Mouse (Mus musculus) gastrocnemius, adult 2 months (tissue): ENCODE data around the gene Tubb5. TPM values are rescaled to one million over a fixed set of nuclear protein-coding genes. Genes with fewer than 3 reads are reported as not detected.

Experiments used
- DNase-seq: peaks from one replicate; pipeline ENCODE4 v3.0.0; 2022
- H3K27ac ChIP-seq: fragments of 200-600 bp; 2 replicates; pipeline ENCODE4 v1.8.1; 2022; ENCODE audit warnings: mild to moderate bottlenecking
- H3K4me3 ChIP-seq: fragments of 200-600 bp; 2 replicates; pipeline ENCODE4 v1.8.1; 2022; ENCODE audit warnings: mild to moderate bottlenecking, moderate library complexity
- CTCF ChIP-seq: fragments of 200-600 bp; IDR thresholded peaks from 2 replicates; pipeline ENCODE4 v1.8.1; 2022; ENCODE audit warnings: antibody characterized with exemption, mild to moderate bottlenecking, moderate library complexity
- intact Hi-C: fragments of 180-260 bp; cut with DNase I; formaldehyde crosslinking; loops from one replicate; pipeline ENCODE4 v1.15.1; 2025
- total RNA-seq, 2 experiments: library from RNA; stranded (reverse); gene quantifications; 2 replicates each; pipeline ENCODE4 v1.2.3; 2021

Tubb5 gene
- total RNA-seq, 2 experiments from 2014 or later: 29.7 to 40.0 TPM

DNA sequence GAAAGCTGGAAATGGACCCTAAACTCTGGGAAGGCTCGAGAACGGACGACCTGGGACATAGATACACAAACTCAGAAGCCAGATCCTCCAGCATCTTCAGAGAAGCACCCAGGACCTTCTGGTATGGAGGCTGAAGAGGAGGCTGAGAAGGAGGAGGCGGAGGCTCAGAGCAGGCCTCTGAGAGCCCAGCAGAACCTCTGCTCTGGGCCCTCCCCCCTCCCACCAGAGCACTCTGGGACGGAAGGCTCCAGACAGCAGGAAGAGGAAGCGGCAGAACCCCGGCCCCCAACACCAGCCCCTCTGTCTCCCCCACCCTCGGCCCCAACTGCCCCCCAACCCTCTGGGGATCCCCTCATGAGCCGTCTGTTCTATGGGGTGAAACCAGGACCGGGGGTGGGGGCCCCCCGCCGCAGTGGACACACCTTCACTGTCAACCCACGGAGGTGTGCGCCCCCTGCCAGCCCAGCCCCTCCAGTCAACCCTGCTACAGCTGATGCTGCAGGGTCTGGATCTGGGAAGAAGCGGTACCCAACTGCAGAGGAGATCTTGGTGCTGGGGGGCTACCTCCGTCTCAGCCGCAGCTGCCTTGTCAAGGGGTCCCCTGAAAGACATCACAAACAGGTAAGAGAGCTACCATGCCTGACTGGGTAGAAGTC is 30.2 kb upstream of the Tubb5 start:
- Histone ChIP-seq H3K27ac (peak overlapping the region; percentile 96), H3K4me3 (peak overlapping the region; percentile 78)
- TF ChIP-seq CTCF: no peak
- peak; percentile 42 for DNase-seq
- intact Hi-C loops: no loop called here

DNA sequence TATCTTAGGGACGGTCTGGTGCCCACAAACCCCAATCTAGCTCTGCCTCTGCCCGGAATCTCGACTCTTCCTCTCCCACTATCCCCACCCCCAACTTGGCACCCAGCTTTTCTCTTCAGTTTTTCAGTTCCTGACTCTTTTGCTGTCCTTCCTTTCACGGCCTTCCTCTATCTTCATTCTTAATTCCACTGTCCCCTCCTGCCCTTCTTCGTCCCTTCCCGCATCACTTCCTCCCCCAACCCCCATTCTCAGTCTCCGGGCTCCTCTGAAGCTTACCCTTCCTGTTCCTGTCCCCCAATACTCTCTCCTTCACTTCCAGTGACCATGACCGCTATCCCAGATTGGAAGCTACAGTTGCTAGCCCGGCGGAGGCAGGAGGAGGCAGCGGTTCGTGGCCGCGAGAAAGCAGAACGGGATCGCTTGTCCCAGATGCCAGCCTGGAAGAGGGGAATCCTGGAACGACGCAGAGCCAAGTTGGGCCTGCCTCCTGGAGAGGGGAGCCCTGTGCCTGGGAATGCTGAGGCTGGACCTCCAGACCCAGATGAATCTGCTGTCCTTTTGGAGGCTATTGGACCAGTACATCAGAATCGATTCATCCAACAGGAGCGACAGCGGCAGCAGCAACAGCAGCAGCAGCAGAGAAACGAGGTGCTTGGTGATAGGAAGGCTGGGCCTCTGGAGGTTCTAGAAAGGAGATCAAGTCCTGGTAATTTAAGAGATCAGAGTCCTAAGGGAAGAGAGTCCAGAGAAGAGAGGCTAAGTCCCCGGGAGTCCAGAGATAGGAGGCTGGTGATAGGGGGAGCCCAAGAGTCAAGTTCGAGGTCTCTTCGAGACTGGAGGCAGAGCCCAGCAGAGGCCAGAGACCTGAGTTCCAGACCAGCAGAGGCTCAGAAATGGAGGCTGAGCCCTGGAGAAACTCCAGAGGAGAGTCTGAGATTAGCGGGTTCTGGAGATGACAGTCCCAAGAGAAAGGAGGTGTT is 29.1 kb upstream of the Tubb5 start:
- intact Hi-C loops: no loop called here

DNA sequence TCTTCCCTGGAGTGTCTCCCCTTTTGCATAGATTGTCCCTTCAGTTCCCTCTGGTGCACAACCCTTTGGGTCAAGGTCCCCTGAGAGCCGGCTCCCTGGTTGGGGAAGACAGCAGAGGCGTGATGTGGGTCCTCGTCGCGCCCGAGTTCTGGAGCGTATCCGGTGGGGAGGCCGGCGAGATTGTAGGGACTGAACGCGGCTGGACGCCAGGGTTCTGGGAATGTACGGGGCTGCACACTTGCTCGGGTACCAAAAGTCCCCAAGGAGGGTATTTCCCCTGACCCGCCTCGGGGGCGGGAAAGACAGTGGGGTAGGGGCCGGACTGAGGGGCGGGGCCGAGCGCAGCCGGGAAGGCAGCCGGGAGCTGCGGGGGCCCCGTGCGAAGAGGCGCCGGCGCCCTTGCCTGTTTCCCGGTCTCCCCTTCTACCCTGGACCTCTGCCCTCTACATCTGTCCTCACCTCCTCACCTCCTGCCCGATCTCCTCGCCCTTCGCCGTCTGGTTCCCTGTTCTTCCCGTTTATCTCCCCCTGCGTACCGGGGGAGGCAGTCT is 28.2 kb upstream of the Tubb5 start:
- TF ChIP-seq CTCF: no peak
- peak; percentile 85 for DNase-seq
- H3K27ac ChIP-seq: peak overlapping the region; percentile 96
- peak overlapping the region; percentile 78 for H3K4me3 ChIP-seq
- intact Hi-C loops: no loop called here

More for the DNA sequence above, 29.1 kb upstream of the Tubb5 start:
- H3K4me3 ChIP-seq: peak overlapping the region; percentile 78
- peak; percentile 43 for TF ChIP-seq CTCF
- peak overlapping the region; percentile 96 for H3K27ac ChIP-seq
- DNase-seq: peak; percentile 54

DNA sequence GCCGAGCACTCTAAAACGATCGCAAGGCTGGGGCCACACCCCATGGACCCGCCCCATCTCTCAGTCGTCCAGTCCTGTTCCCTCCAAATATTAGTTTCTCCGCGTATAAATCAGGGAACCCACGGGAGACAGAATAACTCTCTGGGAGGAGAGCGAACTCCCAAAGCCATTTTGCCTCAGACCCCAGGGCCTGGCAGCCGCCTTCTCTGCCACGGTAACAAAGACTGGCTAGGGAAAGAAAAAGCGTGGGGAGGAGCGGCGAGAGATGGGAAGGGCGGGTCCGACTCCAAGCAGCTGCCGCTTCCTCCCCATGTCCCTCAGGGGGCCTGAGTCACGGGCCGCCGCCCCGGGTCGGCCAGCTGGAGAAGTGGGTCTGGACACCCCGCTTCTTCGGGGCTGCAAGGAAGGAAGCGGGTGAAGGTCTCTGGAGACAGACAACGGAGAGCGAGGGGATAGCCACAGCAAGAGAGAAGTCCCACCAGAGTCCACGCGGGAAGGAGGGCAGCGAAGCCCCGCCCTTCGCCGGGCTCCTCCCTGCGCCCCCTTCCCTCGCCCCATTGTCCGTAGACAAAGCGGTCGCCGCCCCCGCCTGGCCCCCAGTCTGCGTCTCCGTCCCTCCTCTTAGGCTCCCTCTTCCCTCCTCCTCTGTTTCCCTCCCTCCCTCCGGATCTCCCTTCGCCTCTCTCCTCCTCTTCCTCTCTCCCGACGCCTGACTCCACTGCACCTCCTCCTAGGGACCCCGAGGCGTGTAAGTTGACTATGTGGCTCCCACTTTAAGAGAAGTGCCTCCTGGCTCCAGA is 27.6 kb upstream of the Tubb5 start, which contains the start of gene Ppp1r18:
Gene Ppp1r18, plus strand, starts transcription at position 113 of the 800 bp plus-strand sequence.
- DNase-seq: peak; percentile 87
- TF ChIP-seq CTCF: no peak
- intact Hi-C loops: no loop called here
- Histone ChIP-seq H3K27ac (peak within 1 kb of the TSS; percentile 96), H3K4me3 (peak within 1 kb of the TSS; percentile 78)

DNA sequence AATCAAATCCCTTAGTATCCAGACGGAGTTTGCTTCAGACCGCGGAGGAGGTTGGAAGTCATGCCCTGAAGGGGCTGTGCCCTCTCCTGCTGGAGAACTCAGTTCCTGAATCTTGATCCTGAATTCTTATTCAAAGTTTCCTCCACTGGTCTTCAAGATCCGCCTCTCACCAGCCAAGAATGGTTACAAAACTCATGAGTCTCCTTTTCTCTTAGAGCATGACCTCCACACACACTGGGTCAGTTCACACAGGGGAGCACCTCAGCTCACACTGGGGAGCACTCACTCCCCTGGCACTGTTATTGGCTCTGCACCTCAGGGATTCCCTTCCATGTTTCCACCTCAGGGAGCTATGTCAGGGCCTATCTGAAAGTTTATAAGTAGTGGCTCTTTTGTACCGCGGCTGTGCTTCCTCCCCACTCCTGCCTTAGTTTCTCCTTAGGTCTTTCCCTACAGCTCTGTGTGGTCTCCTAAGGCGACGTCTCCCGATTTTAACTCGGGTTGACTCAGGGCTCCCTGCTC is 26.8 kb upstream of the Tubb5 start:
- intact Hi-C loops: no loop called here
- H3K27ac ChIP-seq: peak overlapping the region; percentile 96
- DNase-seq: peak; percentile 20

DNA sequence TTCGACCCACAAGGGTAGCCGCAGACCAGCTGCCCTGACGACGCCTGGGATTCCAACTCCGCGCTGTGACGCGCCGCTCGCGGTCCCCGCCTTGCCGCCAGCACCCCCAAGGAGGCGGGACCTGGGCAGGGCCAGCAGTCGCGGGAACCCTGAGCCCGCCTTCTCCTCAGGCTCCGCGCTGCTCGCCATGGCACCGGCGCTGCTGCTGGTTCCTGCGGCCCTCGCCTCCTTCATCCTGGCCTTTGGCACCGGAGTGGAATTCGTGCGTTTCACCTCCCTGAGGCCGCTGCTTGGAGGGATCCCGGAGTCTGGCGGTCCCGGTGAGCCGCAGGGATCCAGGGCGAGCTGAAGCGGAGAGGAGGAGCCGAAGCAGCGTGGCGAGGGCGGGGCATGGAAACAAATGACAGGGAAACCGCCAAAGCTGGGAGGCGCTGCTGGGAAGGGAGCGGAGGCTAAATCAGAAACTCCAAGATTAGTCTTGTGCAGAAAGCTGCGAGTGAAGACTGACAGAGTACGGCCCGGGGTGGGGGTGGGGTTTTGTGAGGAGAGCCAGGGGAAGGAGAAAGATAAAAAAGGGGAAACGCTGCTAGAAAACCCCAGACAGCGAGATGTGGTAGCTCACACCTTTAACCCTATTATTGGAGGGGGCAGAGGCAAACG is 23.2 kb upstream of the Tubb5 start, which contains the start of gene Nrm:
Gene Nrm, plus strand, starts transcription at position 121 of the 660 bp plus-strand sequence.
- peak within 1 kb of the TSS; percentile 96 for H3K4me3 ChIP-seq
- H3K27ac ChIP-seq: peak within 1 kb of the TSS; percentile 88
- DNase-seq: peak; percentile 94
- peak; percentile 54 for TF ChIP-seq CTCF
- intact Hi-C loops: loop anchor here (2.0 kb wide), 1 partner anchor 19 kb away; no protein-coding TSS in a partner anchor

More for the DNA sequence above, 26.8 kb upstream of the Tubb5 start:
- no peak for TF ChIP-seq CTCF
- peak overlapping the region; percentile 78 for H3K4me3 ChIP-seq

DNA sequence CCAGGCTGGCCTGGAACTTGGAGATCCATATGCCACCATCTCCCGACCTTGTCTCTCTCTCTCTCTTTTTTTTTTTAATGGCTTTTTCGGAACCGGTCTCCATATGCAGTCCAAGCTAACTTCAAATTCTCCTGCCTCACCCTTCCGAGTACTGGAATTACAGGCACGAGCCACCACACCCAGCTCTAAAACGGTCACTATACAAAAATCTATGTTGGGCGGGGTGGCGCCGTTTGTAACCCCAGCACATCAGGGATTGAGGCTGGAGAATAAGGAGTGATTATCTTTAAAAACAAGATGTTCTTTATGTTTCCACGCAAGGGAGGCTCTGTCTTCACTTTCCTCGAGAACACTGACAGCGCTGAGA is 22.7 kb upstream of the Tubb5 start:
- intact Hi-C loops: loop anchor here (2.0 kb wide), 1 partner anchor 18 kb away; no protein-coding TSS in a partner anchor
- Histone ChIP-seq H3K27ac (peak overlapping the region; percentile 88), H3K4me3 (peak overlapping the region; percentile 96)
- TF ChIP-seq CTCF: no peak
- DNase-seq: no peak

DNA sequence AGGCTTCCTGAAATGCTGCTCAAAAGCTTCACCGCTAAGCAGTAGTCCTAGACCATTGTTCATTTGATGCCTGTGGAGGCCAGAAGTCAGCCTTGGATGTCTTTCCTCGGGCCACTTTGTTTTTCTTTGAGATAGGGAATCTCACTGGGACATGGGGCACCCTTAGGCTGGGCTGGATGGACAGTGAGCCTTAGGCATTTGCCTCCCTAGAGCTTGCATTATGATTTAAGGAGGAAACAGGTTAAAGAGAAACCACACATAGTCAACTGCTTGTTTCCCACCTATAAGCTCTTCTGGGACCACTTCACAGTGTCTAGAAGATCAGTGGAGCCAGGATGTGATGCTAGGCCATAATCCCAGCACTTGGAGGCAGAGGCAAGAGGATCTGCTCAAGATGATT is 21.7 kb upstream of the Tubb5 start:
- no peak for TF ChIP-seq CTCF
- intact Hi-C loops: loop anchor here (2.0 kb wide), 1 partner anchor 17 kb away; no protein-coding TSS in a partner anchor
- Histone ChIP-seq H3K4me3 (no peak overlapping the region), H3K27ac (no peak overlapping the region)
- no peak for DNase-seq

DNA sequence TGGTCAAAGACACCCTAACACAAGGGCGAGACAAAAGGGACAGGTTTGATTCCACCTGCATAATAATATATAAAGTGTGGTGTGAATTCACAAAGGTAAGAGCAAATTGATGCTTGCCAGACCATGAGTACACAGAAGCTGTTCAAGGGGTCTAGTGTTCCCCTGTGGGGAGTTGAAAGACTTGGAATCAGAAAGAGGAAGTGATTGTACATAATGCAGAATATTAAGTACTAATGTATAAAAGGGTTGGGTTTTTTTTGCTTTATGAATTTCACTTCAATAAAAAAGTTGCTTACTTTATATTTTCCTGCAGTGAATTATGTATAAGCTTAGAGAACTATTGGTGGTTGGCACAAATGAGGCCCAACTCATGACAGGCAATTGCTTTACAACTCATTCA is 21.3 kb upstream of the Tubb5 start:
- H3K27ac ChIP-seq: no peak overlapping the region
- intact Hi-C loops: no loop called here
- DNase-seq: no peak
- H3K4me3 ChIP-seq: no peak overlapping the region
- no peak for TF ChIP-seq CTCF

DNA sequence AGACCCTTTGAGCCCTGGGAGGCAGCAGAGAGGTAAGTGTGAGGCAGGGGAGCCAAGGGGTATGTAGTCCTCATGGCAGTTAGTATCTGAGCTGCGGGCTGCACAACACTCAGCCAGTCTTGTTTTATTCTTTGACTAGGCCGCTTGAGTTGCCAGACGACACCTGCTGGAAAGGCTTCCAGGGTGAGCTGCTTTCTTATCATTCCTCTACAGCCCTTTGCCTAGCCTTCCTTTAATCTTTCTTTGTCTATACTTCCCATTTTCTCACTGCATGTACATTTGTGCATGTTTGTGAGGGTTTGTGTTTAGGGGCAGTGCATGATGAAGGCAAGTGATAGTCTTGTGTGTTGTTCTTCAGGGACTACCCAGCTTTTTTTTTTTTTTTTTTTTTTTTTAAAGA is 12.9 kb upstream of the Tubb5 start:
- no peak for TF ChIP-seq CTCF
- intact Hi-C loops: no loop called here
- Histone ChIP-seq H3K27ac (no peak overlapping the region), H3K4me3 (no peak overlapping the region)
- DNase-seq: peak; percentile 2

DNA sequence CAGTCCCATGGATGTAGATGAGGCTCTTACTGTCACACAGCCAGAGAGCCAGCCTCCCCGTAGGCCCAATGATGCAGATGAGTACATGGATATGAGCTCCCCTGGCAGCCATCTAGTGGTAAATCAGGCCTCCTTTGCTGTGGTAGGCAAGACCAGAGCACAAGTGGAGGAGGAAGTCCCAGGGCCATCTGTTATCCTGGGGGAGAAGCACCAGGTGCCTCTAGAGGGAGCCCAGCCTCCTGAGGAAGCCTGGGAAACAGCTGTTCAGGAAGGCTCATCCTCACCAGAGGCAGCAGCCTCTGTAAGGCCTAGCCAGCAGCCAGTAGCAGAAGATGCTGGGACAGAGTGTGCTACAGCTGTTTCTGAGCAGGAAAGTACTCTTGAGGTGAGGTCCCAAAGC is 10.0 kb upstream of the Tubb5 start:
- intact Hi-C loops: no loop called here
- no peak overlapping the region for H3K27ac ChIP-seq
- peak; percentile 11 for DNase-seq
- peak; percentile 28; the same call in 1 of the 2 replicates for TF ChIP-seq CTCF
- H3K4me3 ChIP-seq: no peak overlapping the region
